Mouse (Mus musculus): ENCODE measurements around the gene Oas2. TPM values are rescaled to one million over a fixed set of nuclear protein-coding genes. Genes with fewer than 3 reads are reported as not detected.

The Oas2 gene
- polyA plus RNA-seq, 1 experiment = not detected

- Histone ChIP-seq H3K4me3 (no peak overlapping the region), H3K36me3 (ENCODE audit: control insufficient read depth, insufficient read depth) (no peaks in the 10 kb centered on the region), H3K4me2 (ENCODE audit: low read depth) (no peak overlapping the region), H3K27me3 (ENCODE audit: control insufficient read depth, insufficient read depth, insufficient read length) (peaks cover 13% of the 10 kb centered on the region), H3ac (ENCODE audit: control insufficient read depth, insufficient read length) (no peak overlapping the region), H3K79me2 (ENCODE audit: control insufficient read depth, insufficient read depth) (no peaks in the 10 kb centered on the region)
- no peak for TF ChIP-seq REST (IDR thresholded peaks at IDR 0.05; ENCODE audit: insufficient read depth, insufficient read length)
- no peak for TF ChIP-seq TCF12 (IDR thresholded peaks at IDR 0.05; ENCODE audit: insufficient read depth, poor library complexity, severe bottlenecking)
- TF ChIP-seq MYOD1 (IDR thresholded peaks at IDR 0.05; ENCODE audit: control insufficient read depth in 1 of 3, insufficient read length in 2 of 3, low read depth in 2 of 3) = no peak
- no peak for TF ChIP-seq CEBPB (IDR thresholded peaks at IDR 0.05; ENCODE audit: insufficient read depth, poor library complexity, severe bottlenecking)
- no peak for TF ChIP-seq USF1 (IDR thresholded peaks at IDR 0.05; ENCODE audit: low read depth)
- TF ChIP-seq POLR2A (IDR thresholded peaks at IDR 0.05; ENCODE audit: insufficient read length, low read depth) = no peak
- TF ChIP-seq E2F4 (IDR thresholded peaks at IDR 0.05; ENCODE audit: insufficient read depth) = no peak
- no peak for TF ChIP-seq TCF3 (IDR thresholded peaks at IDR 0.05; ENCODE audit: insufficient read length, low read depth)
- TF ChIP-seq MAX (IDR thresholded peaks at IDR 0.05; ENCODE audit: low read depth) = no peak
- no peak for TF ChIP-seq SRF (IDR thresholded peaks at IDR 0.05; ENCODE audit: control insufficient read depth, insufficient read length, low read depth)
- no peak for TF ChIP-seq MYOG (IDR thresholded peaks at IDR 0.05; ENCODE audit: control insufficient read depth in 1 of 3, insufficient read depth in 1 of 3, insufficient read length in 2 of 3, low read depth in 2 of 3)
- TF ChIP-seq POLR2AphosphoS2 (IDR thresholded peaks at IDR 0.05; ENCODE audit: insufficient read length, low read depth) = no peak
These were observed 28.6 kb downstream of the Oas2 start for GRCm38 (mm10) chr5:120721005-120721404.

GRCm38 (mm10) chr5:120718600-120719378, 30.9 kb downstream of the Oas2 start:
- peaks cover 20% of the 10 kb centered on the region for H3K27me3 ChIP-seq (ENCODE audit: control insufficient read depth, insufficient read depth, insufficient read length)
- no peaks in the 10 kb centered on the region for H3K79me2 ChIP-seq (ENCODE audit: control insufficient read depth, insufficient read depth)
- TF ChIP-seq CEBPB (IDR thresholded peaks at IDR 0.05; ENCODE audit: insufficient read depth, poor library complexity, severe bottlenecking) (no peak), USF1 (IDR thresholded peaks at IDR 0.05; ENCODE audit: low read depth) (no peak), POLR2AphosphoS2 (IDR thresholded peaks at IDR 0.05; ENCODE audit: insufficient read length, low read depth) (no peak), E2F4 (IDR thresholded peaks at IDR 0.05; ENCODE audit: insufficient read depth) (no peak), MYOG (IDR thresholded peaks at IDR 0.05; ENCODE audit: control insufficient read depth in 1 of 3, insufficient read depth in 1 of 3, insufficient read length in 2 of 3, low read depth in 2 of 3) (no peak)
- no peak overlapping the region for H3K4me2 ChIP-seq (ENCODE audit: low read depth)
- H3K4me3 ChIP-seq = no peak overlapping the region
- no peak overlapping the region for H3ac ChIP-seq (ENCODE audit: control insufficient read depth, insufficient read length)
- no peaks in the 10 kb centered on the region for H3K36me3 ChIP-seq (ENCODE audit: control insufficient read depth, insufficient read depth)

- peaks cover 34% of the 10 kb centered on the region for H3K27me3 ChIP-seq (ENCODE audit: control insufficient read depth, insufficient read depth, insufficient read length)
- no peaks in the 10 kb centered on the region for H3K36me3 ChIP-seq (ENCODE audit: control insufficient read depth, insufficient read depth)
- no peak overlapping the region for H3ac ChIP-seq (ENCODE audit: control insufficient read depth, insufficient read length)
- no peaks in the 10 kb centered on the region for H3K79me2 ChIP-seq (ENCODE audit: control insufficient read depth, insufficient read depth)
- no peak overlapping the region for H3K4me3 ChIP-seq
- H3K4me2 ChIP-seq (ENCODE audit: low read depth) = no peak overlapping the region
- no peak for TF ChIP-seq MYOD1 (IDR thresholded peaks at IDR 0.05; ENCODE audit: control insufficient read depth in 1 of 3, insufficient read length in 2 of 3, low read depth in 2 of 3)
- no peak for TF ChIP-seq TCF12 (IDR thresholded peaks at IDR 0.05; ENCODE audit: insufficient read depth, poor library complexity, severe bottlenecking)
These were observed 32.5 kb downstream of the Oas2 start for GRCm38 (mm10) chr5:120717136-120717535.

- H3ac ChIP-seq (ENCODE audit: control insufficient read depth, insufficient read length) = no peak overlapping the region
- no peak overlapping the region for H3K4me3 ChIP-seq
- TF ChIP-seq POLR2AphosphoS2 (IDR thresholded peaks at IDR 0.05; ENCODE audit: insufficient read length, low read depth) (no peak), MYOG (IDR thresholded peaks at IDR 0.05; ENCODE audit: control insufficient read depth in 1 of 3, insufficient read depth in 1 of 3, insufficient read length in 2 of 3, low read depth in 2 of 3) (no peak), REST (IDR thresholded peaks at IDR 0.05; ENCODE audit: insufficient read depth, insufficient read length) (no peak)
- no peaks in the 10 kb centered on the region for H3K36me3 ChIP-seq (ENCODE audit: control insufficient read depth, insufficient read depth)
- no peak overlapping the region for H3K4me2 ChIP-seq (ENCODE audit: low read depth)
- no peaks in the 10 kb centered on the region for H3K79me2 ChIP-seq (ENCODE audit: control insufficient read depth, insufficient read depth)
- peaks cover 58% of the 10 kb centered on the region for H3K27me3 ChIP-seq (ENCODE audit: control insufficient read depth, insufficient read depth, insufficient read length)
These were observed 35.3 kb downstream of the Oas2 start for GRCm38 (mm10) chr5:120714314-120714713.

GRCm38 (mm10) chr5:120712721-120713120, 36.9 kb downstream of the Oas2 start:
- TF ChIP-seq MYOD1 (IDR thresholded peaks at IDR 0.05; ENCODE audit: control insufficient read depth in 1 of 3, insufficient read length in 2 of 3, low read depth in 2 of 3) = no peak
- TF ChIP-seq TCF12 (IDR thresholded peaks at IDR 0.05; ENCODE audit: insufficient read depth, poor library complexity, severe bottlenecking) = no peak
- no peak for TF ChIP-seq CEBPB (IDR thresholded peaks at IDR 0.05; ENCODE audit: insufficient read depth, poor library complexity, severe bottlenecking)
- TF ChIP-seq MYOG (IDR thresholded peaks at IDR 0.05; ENCODE audit: control insufficient read depth in 1 of 3, insufficient read depth in 1 of 3, insufficient read length in 2 of 3, low read depth in 2 of 3) = no peak
- no peak for TF ChIP-seq USF1 (IDR thresholded peaks at IDR 0.05; ENCODE audit: low read depth)
- no peak for TF ChIP-seq TCF3 (IDR thresholded peaks at IDR 0.05; ENCODE audit: insufficient read length, low read depth)
- TF ChIP-seq POLR2AphosphoS2 (IDR thresholded peaks at IDR 0.05; ENCODE audit: insufficient read length, low read depth) = no peak
- TF ChIP-seq POLR2A (IDR thresholded peaks at IDR 0.05; ENCODE audit: insufficient read length, low read depth) = no peak
- TF ChIP-seq E2F4 (IDR thresholded peaks at IDR 0.05; ENCODE audit: insufficient read depth) = no peak
- TF ChIP-seq REST (IDR thresholded peaks at IDR 0.05; ENCODE audit: insufficient read depth, insufficient read length) = no peak

More at GRCm38 (mm10) chr5:120712721-120713120, 36.9 kb downstream of the Oas2 start:
- H3K4me2 ChIP-seq (ENCODE audit: low read depth) = no peak overlapping the region
- H3K4me3 ChIP-seq = no peak overlapping the region
- peaks cover 73% of the 10 kb centered on the region for H3K27me3 ChIP-seq (ENCODE audit: control insufficient read depth, insufficient read depth, insufficient read length)
- H3K79me2 ChIP-seq (ENCODE audit: control insufficient read depth, insufficient read depth) = no peaks in the 10 kb centered on the region
- no peaks in the 10 kb centered on the region for H3K36me3 ChIP-seq (ENCODE audit: control insufficient read depth, insufficient read depth)
- no peak overlapping the region for H3ac ChIP-seq (ENCODE audit: control insufficient read depth, insufficient read length)
